Comparison of ENCODE assay signal across 11 mouse cellular contexts in the genomic region with DNA sequence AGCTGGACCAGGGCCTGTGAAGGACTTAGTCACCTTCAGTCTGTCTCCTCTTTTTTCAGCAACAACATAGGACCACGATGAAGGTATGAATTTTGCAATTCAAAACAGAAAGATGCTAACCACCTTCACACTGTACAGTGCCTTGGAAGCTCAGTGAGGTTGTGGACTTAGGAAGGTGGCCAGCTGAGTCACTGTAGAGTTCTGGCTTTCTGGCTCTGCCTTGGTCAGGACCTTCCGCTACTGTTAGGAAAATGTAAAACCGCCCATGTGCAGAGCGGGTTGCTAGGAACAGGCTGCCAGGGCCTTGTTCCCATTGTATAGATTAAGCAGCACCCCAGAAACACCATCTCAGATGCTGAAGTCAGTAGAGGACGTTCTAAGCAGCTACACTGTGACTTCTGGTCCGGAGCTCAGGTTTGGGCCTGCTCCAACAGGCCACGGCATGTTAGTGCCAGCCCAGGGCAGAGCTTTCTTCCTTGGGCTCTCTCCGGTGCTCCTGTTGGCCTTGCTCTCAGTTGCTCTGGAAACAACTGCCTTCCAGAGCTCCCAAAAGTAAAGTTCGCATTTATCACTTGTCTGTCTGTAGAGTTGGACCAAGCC.
DNase-seq lines count a peak whose midpoint lies in the region; ATAC-seq and TF ChIP-seq lines count a peak whose summit lies in the region.
"Had no signal": no experiment of that assay in that cellular context is flagged by ENCODE, and none has a peak within 500 bp of the region (broad histone marks: within the 10 kb centered on the region; RNA-seq: fewer than 3 reads in every experiment).

No protein-coding gene starts in this region.

- no peaks in the 10 kb centered on the region for H3K9me3 ChIP-seq in embryonic facial prominence, embryonic 11.5 days (replicated peaks; ENCODE audit: control insufficient read depth, low read length)
- no peaks in the 10 kb centered on the region for H3K9me3 ChIP-seq in embryonic facial prominence, embryonic 10.5 days
- H3K9me3 ChIP-seq in hindbrain, embryonic 14.5 days (ENCODE audit: control insufficient read depth, low read length): no peaks in the 10 kb centered on the region
- H3K9me3 ChIP-seq: midbrain, embryonic 12.5 days had no signal

- TF ChIP-seq POLR2A in lung, adult 2 months (IDR thresholded peaks at IDR 0.05; ENCODE audit: borderline replicate concordance, extremely low read depth, low read depth, low read length): no peak

- no peak overlapping the region for H3K4me2 ChIP-seq in embryonic facial prominence, embryonic 11.5 days (ENCODE audit: low read depth, low read length)
- no peak overlapping the region for H3K4me2 ChIP-seq in hindbrain, embryonic 14.5 days (replicated peaks)
- H3K4me2 ChIP-seq: midbrain, embryonic 12.5 days had no signal

- WGBS in embryonic facial prominence, embryonic 11.5 days: 81% methylated on average over 9 of the region's 9 CpGs
- 85% methylated on average over 9 of the region's 9 CpGs for WGBS in embryonic facial prominence, embryonic 10.5 days
- 63% methylated on average over 9 of the region's 9 CpGs for WGBS in hindbrain, embryonic 14.5 days
- 80% methylated on average over 9 of the region's 9 CpGs for WGBS in lung, adult 2 months

- no peak for TF ChIP-seq CTCF in left cerebral cortex, adult 2 months (IDR thresholded peaks at IDR 0.05)
- no peak for TF ChIP-seq CTCF in lung, adult 2 months (IDR thresholded peaks at IDR 0.05; ENCODE audit: insufficient read depth, low read length)

- H3K27ac ChIP-seq in embryonic facial prominence, embryonic 11.5 days (replicated peaks; ENCODE audit: low read depth, low read length): no peak overlapping the region
- H3K27ac ChIP-seq in embryonic facial prominence, embryonic 10.5 days (replicated peaks): no peak overlapping the region; the same call in 1 of the 2 replicates
- peak overlapping the region; percentile 47 for H3K27ac ChIP-seq in left cerebral cortex, adult 2 months
- peak overlapping the region; percentile 52 for H3K27ac ChIP-seq in hindbrain, embryonic 14.5 days

- no peak overlapping the region for H3K4me3 ChIP-seq in embryonic facial prominence, embryonic 11.5 days (ENCODE audit: low read depth, low read length)
- no peak overlapping the region for H3K4me3 ChIP-seq in embryonic facial prominence, embryonic 10.5 days
- no peak overlapping the region for H3K4me3 ChIP-seq in left cerebral cortex, adult 2 months
- H3K4me3 ChIP-seq in hindbrain, embryonic 14.5 days (replicated peaks; ENCODE audit: low read length): no peak overlapping the region
- no peak overlapping the region for H3K4me3 ChIP-seq in lung, adult 2 months (replicated peaks; ENCODE audit: extremely low read depth, low read depth, low read length)
- H3K4me3 ChIP-seq: midbrain, embryonic 12.5 days had no signal

- 0 out of 2 replicates have a peak, but pooled peaks have one; percentile 23 for ATAC-seq in embryonic facial prominence, embryonic 11.5 days (replicated peaks; ENCODE audit: insufficient number of reproducible peaks, low FRiP score, low TSS enrichment, low read depth)
- ATAC-seq in hindbrain, embryonic 14.5 days (ENCODE audit: low FRiP score): no peak; the same call in 1 of the 2 replicates
- ATAC-seq: liver, postnatal 0 days had no signal

- intact Hi-C loops in left cerebral cortex, adult 2 months (cut with DNase I): no loop called here
- intact Hi-C loops in left cerebral cortex, postnatal 36 days (cut with DNase I): no loop called here

- no peaks in the 10 kb centered on the region for H3K4me1 ChIP-seq in embryonic facial prominence, embryonic 11.5 days (ENCODE audit: control insufficient read depth, insufficient read depth, low read length)
- peaks cover 32% of the 10 kb centered on the region for H3K4me1 ChIP-seq in embryonic facial prominence, embryonic 10.5 days
- H3K4me1 ChIP-seq in hindbrain, embryonic 14.5 days (replicated peaks; ENCODE audit: control insufficient read depth, insufficient read depth, low read length): peaks cover 34% of the 10 kb centered on the region
- H3K4me1 ChIP-seq in lung, adult 2 months (ENCODE audit: control insufficient read depth, insufficient read depth, low read length): peaks cover 4% of the 10 kb centered on the region; the same call in 1 of the 2 replicates

- H3K36me3 ChIP-seq in embryonic facial prominence, embryonic 11.5 days (replicated peaks; ENCODE audit: control insufficient read depth, insufficient read depth, low read depth, low read length): no peaks in the 10 kb centered on the region
- H3K36me3 ChIP-seq in embryonic facial prominence, embryonic 10.5 days (replicated peaks): no peaks in the 10 kb centered on the region
- no peaks in the 10 kb centered on the region for H3K36me3 ChIP-seq in hindbrain, embryonic 14.5 days (replicated peaks; ENCODE audit: control insufficient read depth, insufficient read depth)
- H3K36me3 ChIP-seq: midbrain, embryonic 12.5 days had no signal

- no peak for DNase-seq in embryonic facial prominence, embryonic 11.5 days (ENCODE audit: low spot score)
- no peak for DNase-seq in embryonic facial prominence, embryonic 10.5 days (ENCODE audit: low spot score)
- no peak for DNase-seq in left cerebral cortex, adult 2 months (ENCODE audit: extremely low spot score in 1 of 2, low spot score in 2 of 2)
- DNase-seq in left cerebral cortex, postnatal 36 days (ENCODE audit: low spot score in 2 of 2): no peak
- peak; percentile 50 for DNase-seq in cerebellum, adult 11-12 months
- DNase-seq in hindbrain, embryonic 14.5 days (ENCODE audit: low spot score): no peak
- no peak for DNase-seq in retina, postnatal 1 day
- DNase-seq in lung, adult 2 months: no peak
- DNase-seq: B cell, adult 2 months; liver, postnatal 0 days had no signal

- H3K27me3 ChIP-seq in embryonic facial prominence, embryonic 11.5 days (ENCODE audit: control insufficient read depth, insufficient read depth, low read length): no peaks in the 10 kb centered on the region
- no peaks in the 10 kb centered on the region for H3K27me3 ChIP-seq in embryonic facial prominence, embryonic 10.5 days (replicated peaks; ENCODE audit: low read depth, poor library complexity, severe bottlenecking)
- H3K27me3 ChIP-seq in hindbrain, embryonic 14.5 days (ENCODE audit: control insufficient read depth, insufficient read depth, low read length): no peaks in the 10 kb centered on the region
- H3K27me3 ChIP-seq: midbrain, embryonic 12.5 days had no signal

- H3K9ac ChIP-seq in embryonic facial prominence, embryonic 11.5 days (replicated peaks; ENCODE audit: low read length): no peak overlapping the region
- no peak overlapping the region for H3K9ac ChIP-seq in hindbrain, embryonic 14.5 days
- H3K9ac ChIP-seq: liver, postnatal 0 days; midbrain, embryonic 12.5 days had no signal

Comparison
In these comparisons a context has a peak if more than half of its experiments do, and no peak if none do; other contexts are left out.
1. H3K27ac ChIP-seq: peak in left cerebral cortex, adult 2 months (single experiment) and hindbrain, embryonic 14.5 days (single experiment); none in embryonic facial prominence, embryonic 11.5 days (single experiment) and embryonic facial prominence, embryonic 10.5 days (single experiment).